Mouse (Mus musculus): ENCODE results near the gene Olfr202. TPM values are rescaled to one million over a fixed set of nuclear protein-coding genes. Genes with fewer than 3 reads are reported as not detected.

Olfr202 gene
- polyA plus RNA-seq, 1 experiment from 2014 or later: not detected

DNA sequence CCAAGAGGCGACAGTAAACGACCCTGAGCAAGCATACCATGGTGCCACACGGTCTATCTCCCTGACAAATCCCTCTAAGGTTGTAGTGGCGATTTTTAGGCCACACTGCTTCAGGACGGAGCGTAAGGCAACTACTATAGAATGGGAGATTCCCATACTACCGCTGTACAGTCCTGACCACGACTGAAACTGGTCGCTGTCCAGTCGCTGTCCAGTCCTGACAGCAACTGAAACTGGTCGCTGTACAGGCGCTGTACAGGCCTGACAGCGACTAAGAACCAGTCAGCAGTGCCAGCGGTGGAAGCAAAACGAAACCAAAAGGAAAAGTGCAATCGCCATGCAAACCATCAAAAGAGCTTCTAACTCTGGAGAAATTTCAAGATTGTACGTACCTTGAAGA is 36.9 kb downstream of the Olfr202 start:
- no peaks in the 10 kb centered on the region for H3K9me3 ChIP-seq (ENCODE audit: control insufficient read depth, low read length)
- H3K27me3 ChIP-seq (ENCODE audit: control insufficient read depth, insufficient read depth, low read depth, low read length): no peaks in the 10 kb centered on the region
- H3K4me3 ChIP-seq (ENCODE audit: low read length): no peak overlapping the region
- H3K27ac ChIP-seq (ENCODE audit: low read length): no peak overlapping the region
- H3K4me2 ChIP-seq (ENCODE audit: low read depth, low read length): no peak overlapping the region
- H3K4me1 ChIP-seq (replicated peaks; ENCODE audit: control insufficient read depth, insufficient read depth, low read length): no peaks in the 10 kb centered on the region
- H3K36me3 ChIP-seq (ENCODE audit: control insufficient read depth, insufficient read depth, low read length): no peaks in the 10 kb centered on the region
- no peak overlapping the region for H3K9ac ChIP-seq (ENCODE audit: low read length)
- ATAC-seq (ENCODE audit: low read depth): no peak
- WGBS: 80% methylated on average over 17 of the region's 17 CpGs

Other genes with a start within 250 kb of the Olfr202 start
- gene Olfr187, start 247.0 kb downstream of the Olfr202 start, polyA plus RNA-seq (2015; fragmentation: Nextera tagmentation; extraction: Ambion mirVana): not detected in 2 replicates
- gene Olfr190, start 208.8 kb downstream of the Olfr202 start, polyA plus RNA-seq (2015; fragmentation: Nextera tagmentation; extraction: Ambion mirVana): not detected in 2 replicates
- gene Olfr191, start 197.0 kb downstream of the Olfr202 start, polyA plus RNA-seq (2015; fragmentation: Nextera tagmentation; extraction: Ambion mirVana): not detected in 2 replicates
- gene Olfr193, start 174.9 kb downstream of the Olfr202 start, polyA plus RNA-seq (2015; fragmentation: Nextera tagmentation; extraction: Ambion mirVana): not detected in 2 replicates
- not detected in 2 replicates for gene Olfr194, start 165.7 kb downstream of the Olfr202 start, polyA plus RNA-seq (2015; fragmentation: Nextera tagmentation; extraction: Ambion mirVana)
- gene Olfr195, start 139.7 kb downstream of the Olfr202 start, polyA plus RNA-seq (2015; fragmentation: Nextera tagmentation; extraction: Ambion mirVana): not detected in 2 replicates
- gene Olfr196, start 116.3 kb downstream of the Olfr202 start, polyA plus RNA-seq (2015; fragmentation: Nextera tagmentation; extraction: Ambion mirVana): not detected in 2 replicates
- gene Olfr198, start 83.3 kb downstream of the Olfr202 start, polyA plus RNA-seq (2015; fragmentation: Nextera tagmentation; extraction: Ambion mirVana): not detected in 2 replicates
- gene Olfr199, start 67.0 kb downstream of the Olfr202 start, polyA plus RNA-seq (2015; fragmentation: Nextera tagmentation; extraction: Ambion mirVana): not detected in 2 replicates
- not detected in 2 replicates for gene Olfr201, start 14.2 kb downstream of the Olfr202 start, polyA plus RNA-seq (2015; fragmentation: Nextera tagmentation; extraction: Ambion mirVana)
- gene Olfr203, start 12.1 kb upstream of the Olfr202 start, polyA plus RNA-seq (2015; fragmentation: Nextera tagmentation; extraction: Ambion mirVana): not detected in 2 replicates
- not detected in 2 replicates for gene Olfr204, start 31.5 kb upstream of the Olfr202 start, polyA plus RNA-seq (2015; fragmentation: Nextera tagmentation; extraction: Ambion mirVana)
- gene Olfr205, start 44.3 kb upstream of the Olfr202 start, polyA plus RNA-seq (2015; fragmentation: Nextera tagmentation; extraction: Ambion mirVana): not detected in 2 replicates
- gene Olfr206, start 62.5 kb upstream of the Olfr202 start, polyA plus RNA-seq (2015; fragmentation: Nextera tagmentation; extraction: Ambion mirVana): not detected in 2 replicates
- not detected in 2 replicates for gene Olfr209, start 77.2 kb upstream of the Olfr202 start, polyA plus RNA-seq (2015; fragmentation: Nextera tagmentation; extraction: Ambion mirVana)
- gene Gabrr3, start 120.5 kb upstream of the Olfr202 start, polyA plus RNA-seq (2015; fragmentation: Nextera tagmentation; extraction: Ambion mirVana): not detected in 2 replicates
- gene Riox2, start 185.0 kb upstream of the Olfr202 start, polyA plus RNA-seq (2015; fragmentation: Nextera tagmentation; extraction: Ambion mirVana): 24.9 and 26.6 TPM in 2 replicates

Measured in lung, embryonic 16.5 days (tissue).